Mouse (Mus musculus) cerebellum, adult 2 months (tissue): Measurements from ENCODE around the gene Mad1l1. TPM values are rescaled to one million over a fixed set of nuclear protein-coding genes. Genes with fewer than 3 reads are reported as not detected.

ENCODE experiments used
- DNase-seq, 2 experiments: peaks; one replicate each; pipeline ENCODE4 v3.0.0; 2021
- H3K27ac ChIP-seq: fragments of 200-500 bp; 2 replicates; pipeline ENCODE4 v1.5.1; 2012; ENCODE audit warnings: low read length, control low read depth, inconsistent platforms; ENCODE audit not compliant: insufficient read depth
- H3K27me3 ChIP-seq: fragments of 200-500 bp; 2 replicates; pipeline ENCODE4 v1.6.1; 2012; ENCODE audit warnings: inconsistent platforms, mild to moderate bottlenecking, low read length, moderate library complexity; ENCODE audit not compliant: control insufficient read depth, insufficient read depth
- H3K4me1 ChIP-seq: fragments of 200-500 bp; 2 replicates; pipeline ENCODE4 v1.6.1; 2011; ENCODE audit warnings: low read length; ENCODE audit not compliant: control insufficient read depth, insufficient read depth
- H3K4me3 ChIP-seq: fragments of 200-500 bp; replicated peaks from 2 replicates; pipeline ENCODE3; 2011; ENCODE audit warnings: mild to moderate bottlenecking, low read depth, low read length, control low read depth; ENCODE audit not compliant: insufficient read depth
- CTCF ChIP-seq: fragments of 200-500 bp; IDR thresholded peaks from 2 replicates; pipeline ENCODE4 v1.5.1; 2011; ENCODE audit warnings: low read depth, mild to moderate bottlenecking, control low read depth, low read length, moderate library complexity, borderline replicate concordance; ENCODE audit not compliant: insufficient read depth
- POLR2A ChIP-seq: fragments of 200-500 bp; IDR thresholded peaks from 2 replicates; pipeline ENCODE4 v1.6.1; 2011; ENCODE audit warnings: low read length, control low read depth, borderline replicate concordance; ENCODE audit not compliant: insufficient read depth
- WGBS: fragments of 180-500 bp; shearing (Covaris S2); methylation state at CpG from one replicate; pipeline ENCODE4 v1.1.7; 2018; 5-methylcytosine and 5-hydroxymethylcytosine counted together
- polyA plus RNA-seq: library from polyadenylated mRNA; depleted of rRNA; stranded (reverse); fragments of >200 nt; gene quantifications from 2 replicates; pipeline ENCODE4 v1.2.3, GENCODE M21; 2012

The Mad1l1 gene
- polyA plus RNA-seq, 1 experiment = 25.3 TPM

DNA sequence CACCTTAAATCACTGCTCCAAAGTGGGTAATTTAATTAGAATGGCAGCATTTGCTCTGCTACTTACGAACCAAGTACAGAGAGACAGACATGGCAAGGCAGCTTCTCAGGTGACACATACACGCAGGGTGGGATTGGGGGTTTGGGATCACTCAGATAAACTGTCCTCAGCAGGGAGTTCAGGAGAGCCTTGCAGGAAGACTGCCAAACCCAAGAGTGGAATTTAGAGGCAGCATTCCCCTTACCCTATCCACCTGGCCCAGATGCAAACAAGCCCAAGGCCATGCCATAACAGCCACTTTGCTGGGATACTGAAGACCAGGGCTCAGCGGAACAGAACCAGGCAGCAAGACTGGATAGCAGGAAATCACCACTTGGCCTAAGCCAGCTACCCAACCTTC is 124.9 kb downstream of the Mad1l1 start:
- Histone ChIP-seq H3K27me3 (no peaks in the 10 kb centered on the region), H3K4me3 (no peak overlapping the region)
- 99% methylated on average over 3 of the region's 3 CpGs for WGBS

DNA sequence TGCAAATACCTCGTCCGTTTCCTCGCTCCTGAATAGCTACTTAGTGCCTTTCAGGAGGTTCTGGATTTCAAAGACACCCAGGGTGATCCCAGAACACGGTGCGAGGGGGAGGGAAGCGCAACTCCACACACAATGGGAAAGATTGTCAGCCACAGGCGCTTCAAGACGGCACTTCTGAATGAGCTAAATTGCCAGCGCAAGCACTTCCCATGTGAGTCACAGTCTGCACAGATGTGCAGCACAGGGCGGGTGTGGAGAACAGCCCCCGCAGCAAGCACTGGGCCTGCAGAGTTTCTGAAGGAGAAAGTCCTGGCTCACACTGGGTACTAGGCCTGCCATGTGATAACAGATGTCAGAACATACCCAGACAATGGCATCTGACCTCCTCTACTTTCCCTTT is 127.2 kb downstream of the Mad1l1 start:
- H3K27ac ChIP-seq = no peak overlapping the region
- no peaks in the 10 kb centered on the region for H3K4me1 ChIP-seq
- H3K4me3 ChIP-seq = no peak overlapping the region
- 76% methylated on average over 11 of the region's 11 CpGs for WGBS
- no peak for DNase-seq
- H3K27me3 ChIP-seq = no peaks in the 10 kb centered on the region
- TF ChIP-seq CTCF (no peak), POLR2A (no peak)

More for the DNA sequence above, 124.9 kb downstream of the Mad1l1 start:
- TF ChIP-seq CTCF (no peak), POLR2A (no peak)
- no peaks in the 10 kb centered on the region for H3K4me1 ChIP-seq
- no peak for DNase-seq
- H3K27ac ChIP-seq = no peak overlapping the region

GRCm38 (mm10) chr5:140191539-140191938 is 129.8 kb downstream of the Mad1l1 start:
- H3K4me3 ChIP-seq = no peak overlapping the region
- no peak overlapping the region for H3K27ac ChIP-seq
- H3K27me3 ChIP-seq = no peaks in the 10 kb centered on the region
- WGBS = 78% methylated on average over 4 of the region's 4 CpGs
- H3K4me1 ChIP-seq = no peaks in the 10 kb centered on the region
- DNase-seq = no peak
- TF ChIP-seq POLR2A (no peak), CTCF (no peak)

DNA sequence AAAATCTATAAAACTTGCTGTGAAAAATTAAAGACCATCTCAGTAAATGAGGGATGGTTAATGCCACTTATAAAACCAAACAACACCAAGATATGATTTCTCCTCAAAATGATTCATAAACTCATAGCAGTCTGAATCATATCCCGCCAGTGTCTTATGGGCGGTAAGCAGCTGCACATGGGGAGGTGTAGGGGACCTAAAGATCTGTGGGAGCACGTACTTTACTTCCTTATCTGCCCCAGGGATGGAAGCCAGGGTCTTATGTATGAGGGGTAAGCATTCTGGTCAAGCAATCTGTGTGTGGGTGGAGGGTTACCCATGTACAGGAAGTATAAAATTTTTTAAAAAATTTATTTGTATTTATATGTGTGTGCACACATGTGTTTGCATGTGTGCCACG is 135.0 kb downstream of the Mad1l1 start:
- 83% methylated on average over 4 of the region's 4 CpGs for WGBS
- no peaks in the 10 kb centered on the region for H3K27me3 ChIP-seq
- TF ChIP-seq POLR2A (no peak), CTCF (no peak)
- no peak for DNase-seq
- H3K4me3 ChIP-seq = no peak overlapping the region
- no peak overlapping the region for H3K27ac ChIP-seq
- no peaks in the 10 kb centered on the region for H3K4me1 ChIP-seq

- H3K4me1 ChIP-seq = no peaks in the 10 kb centered on the region
- no peak for DNase-seq
- TF ChIP-seq CTCF (no peak), POLR2A (no peak)
Measured at GRCm38 (mm10) chr5:140185757-140186156, 135.6 kb downstream of the Mad1l1 start.

DNA sequence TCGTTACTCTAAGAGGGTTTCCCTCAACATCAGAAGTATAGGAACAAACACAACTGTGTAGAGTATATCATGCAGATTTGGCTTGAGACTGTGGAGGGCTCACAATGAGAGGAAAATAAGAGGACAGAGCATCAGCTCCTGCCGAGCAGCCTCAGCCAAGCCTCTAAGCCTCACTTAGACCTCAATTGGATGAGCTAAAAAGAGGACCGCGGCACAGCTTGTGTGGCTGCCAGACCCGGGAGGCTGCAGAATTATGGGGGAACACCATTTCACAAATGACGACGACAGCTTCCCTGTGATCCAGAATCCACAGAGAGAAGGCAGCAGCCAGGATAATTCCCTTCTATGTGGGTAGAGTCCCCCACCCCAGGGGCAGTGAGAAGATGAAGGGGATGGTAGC is 138.0 kb downstream of the Mad1l1 start:
- no peak for DNase-seq
- 48% methylated on average over 7 of the region's 7 CpGs for WGBS
- no peak for TF ChIP-seq POLR2A
- TF ChIP-seq CTCF = no peak

More at GRCm38 (mm10) chr5:140185757-140186156, 135.6 kb downstream of the Mad1l1 start:
- 92% methylated on average over 6 of the region's 6 CpGs for WGBS
- Histone ChIP-seq H3K4me3 (no peak overlapping the region), H3K27ac (no peak overlapping the region), H3K27me3 (no peaks in the 10 kb centered on the region)

DNA sequence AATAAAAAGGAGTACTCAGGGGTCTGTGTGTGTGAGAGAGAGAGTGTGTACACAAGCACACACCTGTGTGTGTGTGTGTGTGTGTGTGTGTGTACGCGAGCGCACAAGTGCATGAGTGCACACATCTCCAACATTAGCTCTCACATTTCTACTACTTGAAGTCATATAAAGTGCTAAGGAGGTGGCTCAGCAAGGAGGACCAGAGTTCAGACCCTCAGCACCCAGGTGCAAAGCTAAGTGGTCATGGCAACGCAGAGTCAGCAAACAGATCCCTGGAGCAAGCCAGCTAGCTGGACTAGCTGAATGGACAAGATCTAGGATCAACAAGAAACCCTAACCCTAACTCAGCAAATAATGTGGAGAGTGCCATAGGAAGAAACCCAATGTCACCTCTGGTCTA is 139.0 kb downstream of the Mad1l1 start:
- Histone ChIP-seq H3K4me3 (no peak overlapping the region), H3K4me1 (peaks cover 8% of the 10 kb centered on the region), H3K27me3 (no peaks in the 10 kb centered on the region), H3K27ac (no peak overlapping the region)
- DNase-seq = no peak
- WGBS = 96% methylated on average over 4 of the region's 4 CpGs
- TF ChIP-seq POLR2A = no peak
- TF ChIP-seq CTCF = no peak

More for the DNA sequence above, 138.0 kb downstream of the Mad1l1 start:
- peaks cover 4% of the 10 kb centered on the region for H3K4me1 ChIP-seq
- no peaks in the 10 kb centered on the region for H3K27me3 ChIP-seq
- H3K4me3 ChIP-seq = no peak overlapping the region
- H3K27ac ChIP-seq = no peak overlapping the region

GRCm38 (mm10) chr5:140180016-140180415 is 141.3 kb downstream of the Mad1l1 start:
- peaks cover 8% of the 10 kb centered on the region for H3K4me1 ChIP-seq
- H3K27me3 ChIP-seq = no peaks in the 10 kb centered on the region
- H3K27ac ChIP-seq = no peak overlapping the region
- no peak overlapping the region for H3K4me3 ChIP-seq
- DNase-seq = no peak
- TF ChIP-seq CTCF = no peak
- no peak for TF ChIP-seq POLR2A
- 96% methylated on average over 5 of the region's 5 CpGs for WGBS
